Mouse (Mus musculus): Measurements from ENCODE around the gene Lsm2.
"Not testable (repeated sequence)": the region's sequence is repeated elsewhere in the genome, so short reads cannot be mapped to it uniquely, and the experiment has no call there.

The Lsm2 gene

GRCm38 (mm10) chr17:35029691-35030532 is 48.2 kb downstream of the Lsm2 start:
- peak; percentile 53 for DNase-seq (ENCODE audit: low read depth, low spot score)

- DNase-seq (ENCODE audit: low read depth, low spot score): no peak
Observed at GRCm38 (mm10) chr17:35031272-35031671, 49.6 kb downstream of the Lsm2 start.

GRCm38 (mm10) chr17:35031880-35032279 is 50.2 kb downstream of the Lsm2 start:
- no peak for DNase-seq (ENCODE audit: low read depth, low spot score)

GRCm38 (mm10) chr17:35032323-35032870 is 50.7 kb downstream of the Lsm2 start:
- no peak for DNase-seq (ENCODE audit: low read depth, low spot score)

GRCm38 (mm10) chr17:35033703-35034102 is 52.0 kb downstream of the Lsm2 start:
- not testable (repeated sequence) for DNase-seq (ENCODE audit: low read depth, low spot score)

DNA sequence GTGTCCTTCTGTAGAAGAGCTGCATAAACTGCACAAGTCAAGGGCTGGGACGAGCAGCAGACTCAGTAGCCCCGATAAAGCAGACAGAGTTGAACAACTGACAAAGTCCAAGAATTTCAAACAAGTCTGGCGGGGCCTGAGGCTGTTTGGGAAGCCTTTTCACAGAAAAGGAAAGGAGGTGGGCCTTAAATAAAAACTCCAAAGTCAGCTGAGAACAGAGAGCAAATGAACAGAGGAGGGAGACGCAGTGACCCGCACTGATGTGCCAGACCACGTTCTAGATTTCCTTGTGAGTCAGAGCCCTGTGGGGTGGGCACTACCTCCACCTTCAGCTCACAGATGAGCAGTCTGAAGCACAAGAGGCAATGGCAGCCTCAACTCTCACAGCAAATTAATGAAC is 53.2 kb downstream of the Lsm2 start:
- no peak for DNase-seq (ENCODE audit: low read depth, low spot score)
